Mouse (Mus musculus) yolk sac, embryonic 10.5 days (tissue): Measurements from ENCODE around the gene Zfp296.

Experiments
- DNase-seq: peaks from one replicate; pipeline ENCODE4 v3.0.0-alpha.2; 2017; ENCODE audit warnings: low spot score

Zfp296 gene

GRCm38 (mm10) chr7:19607291-19607690, 30.2 kb downstream of the Zfp296 start:
- DNase-seq: no peak

- no peak for DNase-seq
These were observed 32.7 kb downstream of the Zfp296 start for GRCm38 (mm10) chr7:19609641-19610332.

- DNase-seq: no peak
These were observed 33.9 kb downstream of the Zfp296 start for GRCm38 (mm10) chr7:19610969-19611368.

GRCm38 (mm10) chr7:19615036-19615577, 38.0 kb downstream of the Zfp296 start:
- DNase-seq: no peak

GRCm38 (mm10) chr7:19619004-19619801, 42.1 kb downstream of the Zfp296 start:
- peak; percentile 63 for DNase-seq

- DNase-seq: no peak
These were observed 43.7 kb downstream of the Zfp296 start for GRCm38 (mm10) chr7:19620811-19621210.

GRCm38 (mm10) chr7:19622241-19622640, 45.2 kb downstream of the Zfp296 start:
- DNase-seq: no peak

GRCm38 (mm10) chr7:19623433-19623832, 46.3 kb downstream of the Zfp296 start:
- no peak for DNase-seq

GRCm38 (mm10) chr7:19627721-19628120, 50.6 kb downstream of the Zfp296 start:
- DNase-seq: no peak

- DNase-seq: no peak
These were observed 51.1 kb downstream of the Zfp296 start for GRCm38 (mm10) chr7:19628192-19628535.

GRCm38 (mm10) chr7:19628536-19629360, 51.7 kb downstream of the Zfp296 start:
- DNase-seq: peak; percentile 99

- peak; percentile 88 for DNase-seq
These were observed 52.3 kb downstream of the Zfp296 start, which contains the start of gene Relb for GRCm38 (mm10) chr7:19629361-19629734. Relb (minus strand) TSS chr7:19629438.
